ENCODE assay signal across 45 mouse cellular contexts in genomic region chr12:105145714-105146113, GRCm38 (mm10). TPM values are rescaled to one million over a fixed set of nuclear protein-coding genes. Genes with fewer than 3 reads are reported as not detected.
"Had no signal": no experiment of that assay in that cellular context is flagged by ENCODE, and none has a peak within 500 bp of the region (broad histone marks: within the 10 kb centered on the region; RNA-seq: fewer than 3 reads in every experiment).

TSS of gene Tcl1b2 (plus strand) at chr12:105146014.

- H3K27me3 ChIP-seq: limb, embryonic 12.5 days; limb, embryonic 13.5 days; limb, embryonic 15.5 days; liver, embryonic 12.5 days; liver, embryonic 13.5 days; liver, embryonic 15.5 days; lung, embryonic 15.5 days; megakaryocyte, embryonic 14.5 days; midbrain, embryonic 12.5 days; midbrain, embryonic 15.5 days had no signal

- H3K36me3 ChIP-seq: limb, embryonic 12.5 days; limb, embryonic 13.5 days; limb, embryonic 15.5 days; liver, embryonic 12.5 days; liver, embryonic 13.5 days; liver, embryonic 15.5 days; lung, embryonic 15.5 days; midbrain, embryonic 10.5 days; midbrain, embryonic 12.5 days; midbrain, embryonic 15.5 days had no signal

- H3K4me2 ChIP-seq: limb, embryonic 12.5 days; limb, embryonic 13.5 days; limb, embryonic 15.5 days; liver, embryonic 11.5 days; liver, embryonic 12.5 days; liver, embryonic 13.5 days; liver, embryonic 15.5 days; lung, embryonic 14.5 days; lung, embryonic 15.5 days; midbrain, embryonic 11.5 days; midbrain, embryonic 12.5 days; midbrain, embryonic 15.5 days had no signal

- H3K27ac ChIP-seq: left cerebral cortex, adult 2 months; limb, embryonic 12.5 days; limb, embryonic 13.5 days; limb, embryonic 15.5 days; liver, embryonic 12.5 days; liver, embryonic 13.5 days; liver, embryonic 14.5 days; liver, embryonic 15.5 days; lung, embryonic 15.5 days; macrophage; midbrain, embryonic 10.5 days; midbrain, embryonic 12.5 days; midbrain, embryonic 15.5 days had no signal

- H3K9me3 ChIP-seq: limb, embryonic 12.5 days; limb, embryonic 13.5 days; limb, embryonic 15.5 days; liver, embryonic 12.5 days; liver, embryonic 13.5 days; liver, embryonic 15.5 days; lung, embryonic 15.5 days; midbrain, embryonic 10.5 days; midbrain, embryonic 15.5 days had no signal

- DNase-seq: left cerebral cortex, postnatal 4 days; liver; liver, embryonic 13.5 days; liver, postnatal 0 days; lung, adult 18-20 months; lung, adult 2 months; lung, embryonic 14.5 days; lung, postnatal 10 days; lung, postnatal 14 days; lung, postnatal 36 days; lung, postnatal 4 days; midbrain, embryonic 14.5 days had no signal

- H3K4me1 ChIP-seq: limb, embryonic 12.5 days; limb, embryonic 13.5 days; limb, embryonic 15.5 days; liver, embryonic 12.5 days; liver, embryonic 13.5 days; liver, embryonic 15.5 days; lung, embryonic 15.5 days; megakaryocyte, embryonic 14.5 days; midbrain, embryonic 12.5 days; midbrain, embryonic 15.5 days had no signal

- ATAC-seq: liver, embryonic 12.5 days; liver, postnatal 0 days; lung, postnatal 0 days; midbrain, embryonic 15.5 days; midbrain, embryonic 16.5 days had no signal

- H3K4me3 ChIP-seq: left cerebral cortex, adult 2 months; limb, embryonic 12.5 days; limb, embryonic 13.5 days; limb, embryonic 15.5 days; liver, embryonic 12.5 days; liver, embryonic 13.5 days; liver, embryonic 15.5 days; lung, embryonic 15.5 days; megakaryocyte, embryonic 14.5 days; midbrain, embryonic 10.5 days; midbrain, embryonic 12.5 days; midbrain, embryonic 15.5 days; myocyte had no signal

- H3K9ac ChIP-seq: limb, embryonic 12.5 days; limb, embryonic 13.5 days; limb, embryonic 15.5 days; liver, embryonic 12.5 days; liver, embryonic 13.5 days; liver, embryonic 14.5 days; liver, embryonic 15.5 days; liver, postnatal 0 days; lung, embryonic 14.5 days; lung, embryonic 15.5 days; midbrain, embryonic 12.5 days; midbrain, embryonic 15.5 days had no signal

RNA-seq across cellular contexts. Expression of gene Tcl1b2, which starts in this region (rescaled TPM):
- total RNA-seq: left cerebral cortex, adult 2 months; left cerebral cortex, adult 8-10 months; left cerebral cortex, postnatal 10 days; left cerebral cortex, postnatal 14 days; left cerebral cortex, postnatal 25 days; left cerebral cortex, postnatal 36 days; left cerebral cortex, postnatal 4 days; liver, adult 2 months; megakaryocyte progenitor cell, adult 5-6 weeks; megakaryocyte, adult 5-6 weeks; megakaryocyte-erythroid progenitor cell, adult 5-6 weeks; midbrain, postnatal 0 days; monocyte, adult 5-6 weeks had no signal
- polyA plus RNA-seq: limb, embryonic 11.5 days; limb, embryonic 12.5 days; limb, embryonic 13.5 days; limb, embryonic 15.5 days; liver, adult 2 months; liver, embryonic 11.5 days; liver, embryonic 12.5 days; liver, embryonic 13.5 days; liver, embryonic 15.5 days; liver, embryonic 16.5 days; liver, postnatal 0 days; lung, adult 2 months; lung, embryonic 14.5 days; lung, embryonic 15.5 days; lung, embryonic 16.5 days; lung, postnatal 0 days; macrophage; midbrain, embryonic 10.5 days; midbrain, embryonic 11.5 days; midbrain, embryonic 12.5 days; midbrain, embryonic 14.5 days; midbrain, embryonic 15.5 days; midbrain, embryonic 16.5 days; midbrain, postnatal 0 days; myocyte; neural tube, embryonic 11.5 days had no signal
